Mouse (Mus musculus) spleen, postnatal 14 days (tissue): ENCODE measurements around the gene Etv5.

Experiments
- DNase-seq, 2 experiments: peaks; one replicate each; pipeline ENCODE4 v3.0.0; 2021 to 2022; ENCODE audit warnings: low spot score in 2 of 2

Gene Etv5

GRCm38 (mm10) chr16:22429377-22429776 is 10.1 kb downstream of the Etv5 start:
- DNase-seq: no peak

- DNase-seq: no peak
Measured at GRCm38 (mm10) chr16:22428853-22429341, 10.6 kb downstream of the Etv5 start.

GRCm38 (mm10) chr16:22426866-22427265 is 12.7 kb downstream of the Etv5 start:
- no peak for DNase-seq

- no peak for DNase-seq
Measured at GRCm38 (mm10) chr16:22422256-22422655, 17.3 kb downstream of the Etv5 start.

GRCm38 (mm10) chr16:22417931-22418330 is 21.6 kb downstream of the Etv5 start:
- no peak for DNase-seq

- no peak for DNase-seq
Measured at GRCm38 (mm10) chr16:22417044-22417443, 22.5 kb downstream of the Etv5 start.

- DNase-seq: no peak
Measured at GRCm38 (mm10) chr16:22416140-22416848, 23.2 kb downstream of the Etv5 start.

GRCm38 (mm10) chr16:22414205-22414754 is 25.2 kb downstream of the Etv5 start:
- no peak for DNase-seq

- DNase-seq: no peak
Measured at GRCm38 (mm10) chr16:22412459-22413229, 26.9 kb downstream of the Etv5 start.

GRCm38 (mm10) chr16:22411764-22412163 is 27.8 kb downstream of the Etv5 start:
- DNase-seq: no peak

- no peak for DNase-seq
Measured at GRCm38 (mm10) chr16:22410000-22410399, 29.5 kb downstream of the Etv5 start.

GRCm38 (mm10) chr16:22408642-22409360 is 30.7 kb downstream of the Etv5 start:
- no peak for DNase-seq

GRCm38 (mm10) chr16:22406747-22407146 is 32.8 kb downstream of the Etv5 start:
- DNase-seq: no peak

GRCm38 (mm10) chr16:22406050-22406449 is 33.5 kb downstream of the Etv5 start:
- no peak for DNase-seq

- no peak for DNase-seq
Measured at GRCm38 (mm10) chr16:22405492-22405891, 34.0 kb downstream of the Etv5 start.

- DNase-seq: no peak
Measured at GRCm38 (mm10) chr16:22403715-22404114, 35.8 kb downstream of the Etv5 start.

- DNase-seq: no peak
Measured at GRCm38 (mm10) chr16:22402600-22402999, 36.9 kb downstream of the Etv5 start.

- DNase-seq: no peak
Measured at GRCm38 (mm10) chr16:22400226-22400625, 39.3 kb downstream of the Etv5 start.

- no peak for DNase-seq
Measured at GRCm38 (mm10) chr16:22398784-22399453, 40.6 kb downstream of the Etv5 start.

- no peak for DNase-seq
Measured at GRCm38 (mm10) chr16:22398354-22398753, 41.2 kb downstream of the Etv5 start.

- DNase-seq: no peak
Measured at GRCm38 (mm10) chr16:22396420-22396819, 43.1 kb downstream of the Etv5 start.
